Mouse (Mus musculus): Measurements from ENCODE around the gene Map1s. TPM values are rescaled to one million over a fixed set of nuclear protein-coding genes. Genes with fewer than 3 reads are reported as not detected.

Map1s gene
- polyA plus RNA-seq, 1 experiment from 2014 or later, result 14.4 TPM

GRCm38 (mm10) chr8:70865350-70866000 is 40.3 kb upstream of the Map1s start:
- Histone ChIP-seq H3K36me3 (ENCODE audit: control insufficient read depth, insufficient read depth) (peaks cover 3% of the 10 kb centered on the region; the same call in 1 of the 2 replicates), H3K27ac (ENCODE audit: low read length) (peak overlapping the region; percentile 81), H3K4me2 (ENCODE audit: low read depth, low read length) (peak overlapping the region; percentile 82), H3K27me3 (ENCODE audit: control insufficient read depth, insufficient read depth, low read depth, low read length) (peaks cover 45% of the 10 kb centered on the region), H3K4me1 (ENCODE audit: control insufficient read depth, low read depth, low read length) (peaks cover 57% of the 10 kb centered on the region), H3K9me3 (replicated peaks; ENCODE audit: control insufficient read depth, low read length) (no peaks in the 10 kb centered on the region), H3K9ac (ENCODE audit: low read depth, low read length) (peak overlapping the region; percentile 78), H3K4me3 (ENCODE audit: low read depth, low read length) (peak overlapping the region; percentile 84)
- peak; percentile 96 for ATAC-seq (ENCODE audit: low read depth)
- WGBS (ENCODE audit: insufficient replicate concordance), result under 1% methylated on average over 46 of the region's 46 CpGs

- Histone ChIP-seq H3K27me3 (ENCODE audit: control insufficient read depth, insufficient read depth, low read depth, low read length) (peaks cover 42% of the 10 kb centered on the region), H3K4me2 (ENCODE audit: low read depth, low read length) (peak overlapping the region; percentile 82), H3K9ac (ENCODE audit: low read depth, low read length) (peak overlapping the region; percentile 40), H3K4me1 (ENCODE audit: control insufficient read depth, low read depth, low read length) (peaks cover 57% of the 10 kb centered on the region), H3K27ac (ENCODE audit: low read length) (peak overlapping the region; percentile 81), H3K9me3 (replicated peaks; ENCODE audit: control insufficient read depth, low read length) (no peaks in the 10 kb centered on the region), H3K36me3 (ENCODE audit: control insufficient read depth, insufficient read depth) (peaks cover 3% of the 10 kb centered on the region; the same call in 1 of the 2 replicates), H3K4me3 (ENCODE audit: low read depth, low read length) (peak overlapping the region; percentile 84)
- 9% methylated on average over 12 of the region's 12 CpGs for WGBS (ENCODE audit: insufficient replicate concordance)
- peak; percentile 1; the same call in 1 of the 2 replicates for ATAC-seq (ENCODE audit: low read depth)
Observed at GRCm38 (mm10) chr8:70866001-70866520, 39.7 kb upstream of the Map1s start.

- ATAC-seq (ENCODE audit: low read depth), result no peak
- WGBS (ENCODE audit: insufficient replicate concordance), result 74% methylated on average over 7 of the region's 7 CpGs
- Histone ChIP-seq H3K4me1 (ENCODE audit: control insufficient read depth, low read depth, low read length) (peaks cover 62% of the 10 kb centered on the region), H3K9ac (ENCODE audit: low read depth, low read length) (no peak overlapping the region), H3K27me3 (ENCODE audit: control insufficient read depth, insufficient read depth, low read depth, low read length) (peaks cover 38% of the 10 kb centered on the region), H3K36me3 (ENCODE audit: control insufficient read depth, insufficient read depth) (peaks cover 3% of the 10 kb centered on the region; the same call in 1 of the 2 replicates), H3K4me3 (ENCODE audit: low read depth, low read length) (no peak overlapping the region; the same call in none of the 2 replicates), H3K4me2 (ENCODE audit: low read depth, low read length) (peak overlapping the region; percentile 82), H3K9me3 (replicated peaks; ENCODE audit: control insufficient read depth, low read length) (no peaks in the 10 kb centered on the region), H3K27ac (ENCODE audit: low read length) (peak overlapping the region; percentile 81; the same call in 1 of the 2 replicates)
Observed at GRCm38 (mm10) chr8:70866566-70866965, 39.2 kb upstream of the Map1s start.

DNA sequence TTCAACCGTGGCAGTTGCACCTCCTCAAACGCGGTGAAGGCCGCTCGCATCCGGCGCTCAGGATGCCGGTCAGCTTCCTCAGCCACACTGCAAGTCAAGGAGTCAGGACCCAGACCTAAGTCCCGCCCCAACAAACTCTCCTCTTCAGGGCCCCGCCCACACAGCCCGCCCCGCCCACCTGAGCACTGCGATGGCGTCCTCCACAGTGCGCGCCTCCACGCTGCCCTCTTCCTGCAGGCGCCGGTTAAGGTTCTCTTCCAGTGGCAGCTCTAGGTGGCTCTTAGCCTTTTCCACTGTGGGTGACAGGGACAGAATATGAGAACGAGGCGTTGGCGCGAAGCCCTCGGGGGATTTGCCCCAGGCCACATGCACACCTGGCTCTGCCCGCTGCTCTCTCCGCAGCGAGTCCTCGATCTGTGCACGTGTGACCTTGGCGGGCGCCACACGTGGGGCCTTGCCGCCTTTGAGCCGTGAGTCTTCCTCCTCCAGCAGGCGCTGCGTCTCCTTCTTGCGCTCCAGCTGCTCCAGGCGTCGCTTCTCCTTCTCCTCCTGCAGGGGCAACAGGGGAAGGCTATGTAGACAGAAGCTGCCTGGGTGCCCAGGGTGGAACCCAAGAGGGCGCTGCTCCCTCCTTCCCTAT is 37.1 kb upstream of the Map1s start:
- peaks cover 17% of the 10 kb centered on the region for H3K27me3 ChIP-seq (ENCODE audit: control insufficient read depth, insufficient read depth, low read depth, low read length)
- peak overlapping the region; percentile 52 for H3K4me2 ChIP-seq (ENCODE audit: low read depth, low read length)
- H3K4me1 ChIP-seq (ENCODE audit: control insufficient read depth, low read depth, low read length), result peaks cover 60% of the 10 kb centered on the region
- peaks cover 3% of the 10 kb centered on the region; the same call in 1 of the 2 replicates for H3K36me3 ChIP-seq (ENCODE audit: control insufficient read depth, insufficient read depth)
- H3K4me3 ChIP-seq (ENCODE audit: low read depth, low read length), result peak overlapping the region; percentile 41
- no peaks in the 10 kb centered on the region for H3K9me3 ChIP-seq (replicated peaks; ENCODE audit: control insufficient read depth, low read length)
- peak overlapping the region; percentile 32; the same call in 1 of the 2 replicates for H3K9ac ChIP-seq (ENCODE audit: low read depth, low read length)
- H3K27ac ChIP-seq (ENCODE audit: low read length), result no peak overlapping the region
- peak; percentile 9; the same call in 1 of the 2 replicates for ATAC-seq (ENCODE audit: low read depth)
- WGBS (ENCODE audit: insufficient replicate concordance), result 28% methylated on average over 40 of the region's 40 CpGs

- peaks cover 59% of the 10 kb centered on the region for H3K4me1 ChIP-seq (ENCODE audit: control insufficient read depth, low read depth, low read length)
- H3K27ac ChIP-seq (ENCODE audit: low read length), result no peak overlapping the region
- 47% methylated on average over 5 of the region's 5 CpGs for WGBS (ENCODE audit: insufficient replicate concordance)
- H3K4me3 ChIP-seq (ENCODE audit: low read depth, low read length), result peak overlapping the region; percentile 41; the same call in 1 of the 2 replicates
- no peak overlapping the region for H3K9ac ChIP-seq (ENCODE audit: low read depth, low read length)
- peaks cover 12% of the 10 kb centered on the region for H3K27me3 ChIP-seq (ENCODE audit: control insufficient read depth, insufficient read depth, low read depth, low read length)
- ATAC-seq (ENCODE audit: low read depth), result no peak
- peaks cover 3% of the 10 kb centered on the region; the same call in 1 of the 2 replicates for H3K36me3 ChIP-seq (ENCODE audit: control insufficient read depth, insufficient read depth)
- H3K9me3 ChIP-seq (replicated peaks; ENCODE audit: control insufficient read depth, low read length), result no peaks in the 10 kb centered on the region
- peak overlapping the region; percentile 52 for H3K4me2 ChIP-seq (ENCODE audit: low read depth, low read length)
Observed at GRCm38 (mm10) chr8:70869199-70869571, 36.5 kb upstream of the Map1s start.

GRCm38 (mm10) chr8:70869601-70870041 is 36.1 kb upstream of the Map1s start:
- Histone ChIP-seq H3K27ac (ENCODE audit: low read length) (no peak overlapping the region), H3K9ac (ENCODE audit: low read depth, low read length) (no peak overlapping the region), H3K27me3 (ENCODE audit: control insufficient read depth, insufficient read depth, low read depth, low read length) (peaks cover 8% of the 10 kb centered on the region), H3K4me1 (ENCODE audit: control insufficient read depth, low read depth, low read length) (peaks cover 54% of the 10 kb centered on the region), H3K9me3 (replicated peaks; ENCODE audit: control insufficient read depth, low read length) (no peaks in the 10 kb centered on the region), H3K4me2 (ENCODE audit: low read depth, low read length) (no peak overlapping the region), H3K4me3 (ENCODE audit: low read depth, low read length) (no peak overlapping the region), H3K36me3 (ENCODE audit: control insufficient read depth, insufficient read depth) (peaks cover 3% of the 10 kb centered on the region; the same call in 1 of the 2 replicates)
- no peak for ATAC-seq (ENCODE audit: low read depth)
- 51% methylated on average over 16 of the region's 16 CpGs for WGBS (ENCODE audit: insufficient replicate concordance)

- Histone ChIP-seq H3K9me3 (replicated peaks; ENCODE audit: control insufficient read depth, low read length) (no peaks in the 10 kb centered on the region), H3K9ac (ENCODE audit: low read depth, low read length) (no peak overlapping the region), H3K4me1 (ENCODE audit: control insufficient read depth, low read depth, low read length) (peaks cover 43% of the 10 kb centered on the region), H3K4me2 (ENCODE audit: low read depth, low read length) (no peak overlapping the region), H3K36me3 (ENCODE audit: control insufficient read depth, insufficient read depth) (peaks cover 3% of the 10 kb centered on the region; the same call in 1 of the 2 replicates), H3K27ac (ENCODE audit: low read length) (no peak overlapping the region), H3K27me3 (ENCODE audit: control insufficient read depth, insufficient read depth, low read depth, low read length) (no peaks in the 10 kb centered on the region), H3K4me3 (ENCODE audit: low read depth, low read length) (no peak overlapping the region)
- WGBS (ENCODE audit: insufficient replicate concordance), result 85% methylated on average over 5 of the region's 5 CpGs
- no peak for ATAC-seq (ENCODE audit: low read depth)
Observed at GRCm38 (mm10) chr8:70871195-70871807, 34.4 kb upstream of the Map1s start.

- H3K4me2 ChIP-seq (ENCODE audit: low read depth, low read length), result peak overlapping the region; percentile 70
- peak overlapping the region; percentile 75 for H3K4me3 ChIP-seq (ENCODE audit: low read depth, low read length)
- 3% methylated on average over 31 of the region's 31 CpGs for WGBS (ENCODE audit: insufficient replicate concordance)
- no peaks in the 10 kb centered on the region for H3K9me3 ChIP-seq (replicated peaks; ENCODE audit: control insufficient read depth, low read length)
- peak overlapping the region; percentile 76 for H3K9ac ChIP-seq (ENCODE audit: low read depth, low read length)
- H3K27ac ChIP-seq (ENCODE audit: low read length), result peak overlapping the region; percentile 64
- H3K27me3 ChIP-seq (ENCODE audit: control insufficient read depth, insufficient read depth, low read depth, low read length), result no peaks in the 10 kb centered on the region
- peaks cover 40% of the 10 kb centered on the region for H3K4me1 ChIP-seq (ENCODE audit: control insufficient read depth, low read depth, low read length)
- peaks cover 3% of the 10 kb centered on the region; the same call in 1 of the 2 replicates for H3K36me3 ChIP-seq (ENCODE audit: control insufficient read depth, insufficient read depth)
- no peak for ATAC-seq (ENCODE audit: low read depth)
Observed at GRCm38 (mm10) chr8:70872643-70873363, 32.9 kb upstream of the Map1s start.
